In genomic region chr11:35297319-35297718, GRCm38 (mm10) we compare ENCODE assay signal across 11 mouse cellular contexts.
DNase-seq lines count a peak whose midpoint lies in the region; ATAC-seq and TF ChIP-seq lines count a peak whose summit lies in the region.
"Had no signal": no experiment of that assay in that cellular context is flagged by ENCODE, and none has a peak within 500 bp of the region (broad histone marks: within the 10 kb centered on the region; RNA-seq: fewer than 3 reads in every experiment).

No protein-coding gene starts in this region.

- no peak overlapping the region for H3K9ac ChIP-seq in kidney, embryonic 14.5 days (ENCODE audit: low read depth, low read length)

- peak; percentile 47 to 56 for DNase-seq in cerebellum, postnatal 10 days
- no peak for DNase-seq in cerebellum, postnatal 36 days
- DNase-seq in lung, postnatal 4 days: peak; percentile 56 to 71
- no peak for DNase-seq in retina, embryonic 14.5 days (ENCODE audit: low spot score)
- DNase-seq in frontal cortex, postnatal 25 days (ENCODE audit: low spot score in 2 of 2): no peak
- DNase-seq in cerebellum, adult 18-20 months: no peak

- no peak for TF ChIP-seq POLR2A in bone marrow macrophage, adult 2 months (IDR thresholded peaks at IDR 0.05; ENCODE audit: borderline replicate concordance, low read depth, low read length)

- no peaks in the 10 kb centered on the region for H3K27me3 ChIP-seq in kidney, embryonic 14.5 days (ENCODE audit: control insufficient read depth, insufficient read depth, low read length)
- H3K27me3 ChIP-seq: megakaryocyte, embryonic 14.5 days; Patski had no signal

- H3K4me2 ChIP-seq in kidney, embryonic 14.5 days (replicated peaks; ENCODE audit: low read depth, low read length): no peak overlapping the region

- no peak for TF ChIP-seq CTCF in bone marrow macrophage, adult 2 months (IDR thresholded peaks at IDR 0.05; ENCODE audit: low read depth, low read length)

- WGBS in kidney, embryonic 14.5 days: 52% methylated on average over 5 of the region's 5 CpGs

- no peaks in the 10 kb centered on the region for H3K36me3 ChIP-seq in kidney, embryonic 14.5 days (ENCODE audit: control insufficient read depth, insufficient read depth, low read length)

- H3K27ac ChIP-seq in bone marrow macrophage, adult 2 months (ENCODE audit: insufficient read depth, low read depth, low read length): peak overlapping the region; percentile 73
- H3K27ac ChIP-seq in kidney, embryonic 14.5 days (ENCODE audit: low read depth, low read length): peak overlapping the region; percentile 55; the same call in 1 of the 2 replicates

- ATAC-seq in kidney, embryonic 14.5 days (ENCODE audit: low FRiP score, low TSS enrichment): no peak
- ATAC-seq: intestine, postnatal 0 days; Patski had no signal

- H3K4me1 ChIP-seq in bone marrow macrophage, adult 2 months (ENCODE audit: control insufficient read depth, insufficient read depth, low read length): peaks cover 22% of the 10 kb centered on the region
- H3K4me1 ChIP-seq in kidney, embryonic 14.5 days (ENCODE audit: control insufficient read depth, insufficient read depth, low read length): peaks cover 13% of the 10 kb centered on the region
- H3K4me1 ChIP-seq: megakaryocyte, embryonic 14.5 days had no signal

- H3K9me3 ChIP-seq in kidney, embryonic 14.5 days (ENCODE audit: control insufficient read depth, low read length): no peaks in the 10 kb centered on the region

- no peak overlapping the region for H3K4me3 ChIP-seq in bone marrow macrophage, adult 2 months (ENCODE audit: insufficient read depth, low read length)
- H3K4me3 ChIP-seq in kidney, embryonic 14.5 days (ENCODE audit: low read length): no peak overlapping the region
- H3K4me3 ChIP-seq: megakaryocyte, embryonic 14.5 days had no signal

Comparison
In these comparisons a context has a peak if more than half of its experiments do, and no peak if none do; other contexts are left out.
1. DNase-seq: peak in cerebellum, postnatal 10 days (2 of 2) and lung, postnatal 4 days (2 of 2); none in cerebellum, postnatal 36 days (0 of 2), retina, embryonic 14.5 days (single experiment), frontal cortex, postnatal 25 days (0 of 2) and cerebellum, adult 18-20 months (0 of 2).